Mouse (Mus musculus): ENCODE results near the gene Rapgef2.

DNA sequence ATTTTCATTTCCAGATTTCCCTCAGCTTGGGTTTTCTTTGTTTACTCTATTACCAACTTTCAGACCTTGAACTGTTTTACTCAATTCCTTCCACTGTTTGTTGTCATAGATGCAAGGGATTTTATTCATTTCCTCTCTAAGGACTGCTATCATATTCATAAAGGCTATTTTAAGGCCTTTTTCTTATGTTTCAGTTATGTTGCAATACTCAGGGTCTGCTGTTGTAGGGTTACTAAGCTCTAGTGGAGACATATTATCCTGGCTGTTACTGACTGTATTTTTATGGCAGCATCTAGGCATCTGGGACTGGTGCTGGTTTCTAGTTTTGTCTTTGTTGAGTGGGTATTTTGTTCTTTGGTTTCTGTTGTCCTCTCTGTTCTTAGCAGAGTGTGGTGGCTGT, 128.1 kb downstream of the Rapgef2 start:
- TF ChIP-seq EP300 (IDR thresholded peaks at IDR 0.05; ENCODE audit: low read depth) (no peak), CTCF (IDR thresholded peaks at IDR 0.05; ENCODE audit: low read depth) (no peak)

Data from liver, embryonic 14.5 days (tissue).